In the genomic region with DNA sequence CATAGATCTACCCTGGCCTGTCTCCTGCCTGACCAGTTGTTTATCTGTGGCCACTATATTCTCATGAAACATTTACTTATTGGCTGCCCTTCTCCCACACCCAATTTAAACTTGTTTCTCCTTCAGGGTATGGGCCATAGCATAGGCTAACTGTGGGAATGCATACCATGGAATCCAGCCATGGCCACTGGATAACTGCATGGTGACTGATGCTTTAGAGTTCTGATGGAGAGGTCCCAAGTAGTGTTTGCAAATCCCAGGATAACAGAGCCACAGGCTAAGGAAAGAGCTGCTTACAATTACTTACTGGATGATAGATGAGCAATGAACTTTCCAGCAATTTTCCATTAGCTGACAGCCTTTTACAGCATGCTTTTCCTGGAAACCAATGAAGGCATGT, we compare ENCODE assay signal across 20 mouse cellular contexts.
"Had no signal": no experiment of that assay in that cellular context is flagged by ENCODE, and none has a peak within 500 bp of the region (broad histone marks: within the 10 kb centered on the region; RNA-seq: fewer than 3 reads in every experiment).

No protein-coding gene starts in this region.

- H3K9me3 ChIP-seq: liver, embryonic 13.5 days; liver, embryonic 15.5 days; megakaryocyte, embryonic 14.5 days; midbrain, embryonic 13.5 days; midbrain, embryonic 15.5 days; neural tube, embryonic 13.5 days; neural tube, embryonic 15.5 days had no signal

- H3K27me3 ChIP-seq: liver, embryonic 13.5 days; liver, embryonic 15.5 days; midbrain, embryonic 13.5 days; midbrain, embryonic 15.5 days; neural tube, embryonic 13.5 days; neural tube, embryonic 15.5 days had no signal

- ATAC-seq: liver, postnatal 0 days; midbrain, embryonic 13.5 days; midbrain, embryonic 15.5 days had no signal

- H3K4me3 ChIP-seq: liver, embryonic 13.5 days; liver, embryonic 15.5 days; megakaryocyte, embryonic 14.5 days; midbrain, embryonic 13.5 days; midbrain, embryonic 15.5 days; neural tube, embryonic 13.5 days; neural tube, embryonic 15.5 days had no signal

- H3K4me2 ChIP-seq: liver, embryonic 13.5 days; liver, embryonic 15.5 days; lung, embryonic 14.5 days; midbrain, embryonic 11.5 days; midbrain, embryonic 13.5 days; midbrain, embryonic 15.5 days; neural tube, embryonic 13.5 days; neural tube, embryonic 15.5 days had no signal

- DNase-seq: liver, embryonic 13.5 days; liver, postnatal 0 days; lung, embryonic 14.5 days; lung, postnatal 10 days; retina, postnatal 1 day; right cerebral cortex, adult 18-20 months; right cerebral cortex, postnatal 25 days; right cerebral cortex, postnatal 4 days; spleen, adult 18-20 months; thymus, adult 18-20 months; thymus, postnatal 14 days; thymus, postnatal 36 days had no signal

- H3K4me1 ChIP-seq: liver, embryonic 13.5 days; liver, embryonic 15.5 days; midbrain, embryonic 13.5 days; midbrain, embryonic 15.5 days; neural tube, embryonic 13.5 days; neural tube, embryonic 15.5 days had no signal

- H3K36me3 ChIP-seq: liver, embryonic 13.5 days; liver, embryonic 15.5 days; midbrain, embryonic 13.5 days; midbrain, embryonic 15.5 days; neural tube, embryonic 13.5 days; neural tube, embryonic 15.5 days had no signal

- H3K9ac ChIP-seq: liver, embryonic 13.5 days; liver, embryonic 15.5 days; liver, postnatal 0 days; lung, embryonic 14.5 days; midbrain, embryonic 13.5 days; midbrain, embryonic 15.5 days; neural tube, embryonic 13.5 days; neural tube, embryonic 15.5 days had no signal

- H3K27ac ChIP-seq: liver, embryonic 13.5 days; liver, embryonic 15.5 days; macrophage; midbrain, embryonic 13.5 days; midbrain, embryonic 15.5 days; neural tube, embryonic 13.5 days; neural tube, embryonic 15.5 days had no signal
